Mouse (Mus musculus) gastrocnemius, adult 2 months (tissue): ENCODE results near the gene Colq. TPM values are rescaled to one million over a fixed set of nuclear protein-coding genes. Genes with fewer than 3 reads are reported as not detected.

Experiments
- DNase-seq: peaks from one replicate; pipeline ENCODE4 v3.0.0; 2022
- H3K27ac ChIP-seq: fragments of 200-600 bp; 2 replicates; pipeline ENCODE4 v1.8.1; 2022; ENCODE audit warnings: mild to moderate bottlenecking
- H3K4me3 ChIP-seq: fragments of 200-600 bp; 2 replicates; pipeline ENCODE4 v1.8.1; 2022; ENCODE audit warnings: mild to moderate bottlenecking, moderate library complexity
- CTCF ChIP-seq: fragments of 200-600 bp; IDR thresholded peaks from 2 replicates; pipeline ENCODE4 v1.8.1; 2022; ENCODE audit warnings: antibody characterized with exemption, mild to moderate bottlenecking, moderate library complexity
- intact Hi-C: fragments of 180-260 bp; cut with DNase I; formaldehyde crosslinking; loops from one replicate; pipeline ENCODE4 v1.15.1; 2025
- total RNA-seq, 2 experiments: library from RNA; stranded (reverse); gene quantifications; 2 replicates each; pipeline ENCODE4 v1.2.3; 2021

Colq gene
- total RNA-seq, 2 experiments from 2014 or later: 5.8 to 7.5 TPM

GRCm38 (mm10) chr14:31572561-31573175 lies 18.5 kb downstream of the Colq start:
- TF ChIP-seq CTCF: no peak
- intact Hi-C loops: no loop called here

GRCm38 (mm10) chr14:31571419-31571818 lies 19.7 kb downstream of the Colq start:
- H3K4me3 ChIP-seq: no peak overlapping the region
- no peak overlapping the region for H3K27ac ChIP-seq
- intact Hi-C loops: no loop called here
- no peak for TF ChIP-seq CTCF
- no peak for DNase-seq

More at GRCm38 (mm10) chr14:31572561-31573175, 18.5 kb downstream of the Colq start:
- DNase-seq: no peak
- Histone ChIP-seq H3K27ac (no peak overlapping the region), H3K4me3 (no peak overlapping the region)

- intact Hi-C loops: no loop called here
- no peak for DNase-seq
- Histone ChIP-seq H3K4me3 (no peak overlapping the region), H3K27ac (no peak overlapping the region)
- TF ChIP-seq CTCF: no peak
Measured at GRCm38 (mm10) chr14:31570131-31570951, 20.8 kb downstream of the Colq start.

GRCm38 (mm10) chr14:31569151-31569631 lies 22.0 kb downstream of the Colq start:
- intact Hi-C loops: no loop called here
- DNase-seq: peak; percentile 29
- TF ChIP-seq CTCF: no peak
- Histone ChIP-seq H3K4me3 (no peak overlapping the region), H3K27ac (no peak overlapping the region)

- TF ChIP-seq CTCF: no peak
- intact Hi-C loops: no loop called here
- DNase-seq: no peak
- H3K4me3 ChIP-seq: no peak overlapping the region
- H3K27ac ChIP-seq: no peak overlapping the region; the same call in 1 of the 2 replicates
Measured at GRCm38 (mm10) chr14:31565478-31566212, 25.5 kb downstream of the Colq start.

GRCm38 (mm10) chr14:31564452-31565179 lies 26.5 kb downstream of the Colq start:
- intact Hi-C loops: no loop called here
- no peak for TF ChIP-seq CTCF
- DNase-seq: peak; percentile 33

GRCm38 (mm10) chr14:31560886-31561285 lies 30.3 kb downstream of the Colq start:
- intact Hi-C loops: no loop called here
- DNase-seq: no peak
- no peak overlapping the region for H3K27ac ChIP-seq
- no peak overlapping the region for H3K4me3 ChIP-seq
- no peak for TF ChIP-seq CTCF

More at GRCm38 (mm10) chr14:31564452-31565179, 26.5 kb downstream of the Colq start:
- Histone ChIP-seq H3K4me3 (no peak overlapping the region), H3K27ac (peak overlapping the region; percentile 51; the same call in 1 of the 2 replicates)

- intact Hi-C loops: no loop called here
- no peak for TF ChIP-seq CTCF
Measured at GRCm38 (mm10) chr14:31559216-31559615, 31.9 kb downstream of the Colq start.

GRCm38 (mm10) chr14:31557784-31558183 lies 33.4 kb downstream of the Colq start:
- no peak for TF ChIP-seq CTCF
- H3K27ac ChIP-seq: no peak overlapping the region; the same call in 1 of the 2 replicates
- no peak overlapping the region for H3K4me3 ChIP-seq
- peak; percentile 51 for DNase-seq
- intact Hi-C loops: loop anchor here (2.0 kb wide), 1 partner anchor 21 kb away; no protein-coding TSS in a partner anchor

More at GRCm38 (mm10) chr14:31559216-31559615, 31.9 kb downstream of the Colq start:
- Histone ChIP-seq H3K27ac (no peak overlapping the region), H3K4me3 (no peak overlapping the region)
- DNase-seq: no peak

GRCm38 (mm10) chr14:31557273-31557672 lies 33.9 kb downstream of the Colq start:
- Histone ChIP-seq H3K27ac (peak overlapping the region; percentile 80), H3K4me3 (peak overlapping the region; percentile 28; the same call in 1 of the 2 replicates)
- intact Hi-C loops: loop anchor here (2.0 kb wide), 1 partner anchor 20 kb away; no protein-coding TSS in a partner anchor
- peak; percentile 86 for DNase-seq
- TF ChIP-seq CTCF: no peak

- DNase-seq: no peak
- peak overlapping the region; percentile 28 for H3K4me3 ChIP-seq
- TF ChIP-seq CTCF: no peak
- peak overlapping the region; percentile 80 for H3K27ac ChIP-seq
- intact Hi-C loops: loop anchor here (2.0 kb wide), 1 partner anchor 20 kb away; no protein-coding TSS in a partner anchor
Measured at GRCm38 (mm10) chr14:31556526-31557260, 34.5 kb downstream of the Colq start.
